Mouse (Mus musculus): ENCODE measurements around the gene Perp. TPM values are rescaled to one million over a fixed set of nuclear protein-coding genes. Genes with fewer than 3 reads are reported as not detected.

Perp gene
- polyA plus RNA-seq, 1 experiment from 2014 or later, result 1,093 TPM

GRCm38 (mm10) chr10:18886918-18887625 is 42.3 kb downstream of the Perp start:
- Histone ChIP-seq H3K4me2 (replicated peaks; ENCODE audit: low read depth) (no peak overlapping the region), H3K9me3 (ENCODE audit: control insufficient read depth, low read length) (no peaks in the 10 kb centered on the region), H3K4me3 (ENCODE audit: low read depth, low read length) (no peak overlapping the region), H3K9ac (ENCODE audit: low read length) (no peak overlapping the region), H3K27ac (replicated peaks) (no peak overlapping the region), H3K4me1 (replicated peaks; ENCODE audit: control insufficient read depth, insufficient read depth) (0 out of 2 replicates have a peak, but pooled peaks cover 3% of the 10 kb centered on the region), H3K36me3 (ENCODE audit: control insufficient read depth, insufficient read depth, low read length) (no peaks in the 10 kb centered on the region), H3K27me3 (ENCODE audit: control insufficient read depth, insufficient read depth, low read length) (no peaks in the 10 kb centered on the region)
- WGBS, result 52% methylated on average over 4 of the region's 4 CpGs
- peak; percentile 42; the same call in 1 of the 2 replicates for ATAC-seq (ENCODE audit: low FRiP score, low TSS enrichment)
- TF ChIP-seq CTCF (IDR thresholded peaks at IDR 0.05; ENCODE audit: low read depth) (no peak), EP300 (optimal IDR thresholded peaks at IDR 0.05) (no peak)
- DNase-seq (ENCODE audit: low spot score), result peak; percentile 55

DNA sequence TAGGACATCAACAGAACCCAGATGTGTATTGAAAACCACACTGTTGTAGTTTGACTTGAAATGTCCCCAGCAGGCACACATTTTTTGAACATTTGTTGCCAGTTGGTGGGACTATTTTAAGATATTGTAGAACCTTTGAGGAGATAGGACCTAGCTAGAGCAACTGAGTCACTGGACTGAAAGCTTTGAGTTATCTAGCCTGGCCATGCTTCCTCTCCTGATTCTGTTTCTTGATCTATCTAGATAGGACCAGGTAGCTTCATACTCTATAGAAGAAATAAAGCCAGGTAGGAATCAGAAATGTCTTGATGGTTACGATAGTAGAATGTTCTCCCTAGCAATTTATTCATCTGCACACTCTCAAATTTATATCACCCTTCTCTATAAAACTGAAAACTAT is 43.9 kb downstream of the Perp start:
- no peak overlapping the region for H3K9ac ChIP-seq (ENCODE audit: low read length)
- H3K36me3 ChIP-seq (ENCODE audit: control insufficient read depth, insufficient read depth, low read length), result no peaks in the 10 kb centered on the region
- no peak for ATAC-seq (ENCODE audit: low FRiP score, low TSS enrichment)
- no peak overlapping the region for H3K4me2 ChIP-seq (replicated peaks; ENCODE audit: low read depth)
- H3K27me3 ChIP-seq (ENCODE audit: control insufficient read depth, insufficient read depth, low read length), result no peaks in the 10 kb centered on the region
- no peak overlapping the region for H3K4me3 ChIP-seq (ENCODE audit: low read depth, low read length)
- WGBS, result 97% methylated on average over 1 of the region's 1 CpGs
- no peak for DNase-seq (ENCODE audit: low spot score)
- no peaks in the 10 kb centered on the region for H3K9me3 ChIP-seq (ENCODE audit: control insufficient read depth, low read length)
- H3K4me1 ChIP-seq (replicated peaks; ENCODE audit: control insufficient read depth, insufficient read depth), result 0 out of 2 replicates have a peak, but pooled peaks cover 3% of the 10 kb centered on the region
- no peak overlapping the region for H3K27ac ChIP-seq (replicated peaks)
- TF ChIP-seq CTCF (IDR thresholded peaks at IDR 0.05; ENCODE audit: low read depth) (no peak), EP300 (optimal IDR thresholded peaks at IDR 0.05) (no peak)

DNA sequence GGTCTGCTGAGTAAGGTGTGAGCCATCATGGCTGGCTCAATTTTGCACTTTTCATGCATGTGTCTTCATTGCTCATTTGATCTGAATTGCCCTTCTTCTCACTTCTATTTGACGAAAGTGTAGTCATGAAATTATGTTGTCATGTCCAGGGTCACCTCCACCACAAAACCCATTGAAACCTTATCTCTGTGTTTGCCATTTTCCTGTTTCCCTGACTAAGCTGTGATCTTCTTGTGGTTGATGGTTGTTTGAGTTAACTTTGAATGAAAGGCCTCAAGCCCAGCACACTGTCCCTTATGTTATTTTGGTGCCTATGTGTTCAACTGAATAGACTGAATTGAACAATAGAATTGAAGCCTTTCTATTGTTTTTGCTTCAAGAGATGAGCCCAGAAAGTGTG is 44.4 kb downstream of the Perp start:
- DNase-seq (ENCODE audit: low spot score) (no peak), ATAC-seq (ENCODE audit: low FRiP score, low TSS enrichment) (no peak)
- H3K36me3 ChIP-seq (ENCODE audit: control insufficient read depth, insufficient read depth, low read length), result no peaks in the 10 kb centered on the region
- H3K4me1 ChIP-seq (replicated peaks; ENCODE audit: control insufficient read depth, insufficient read depth), result 0 out of 2 replicates have a peak, but pooled peaks cover 3% of the 10 kb centered on the region
- H3K27me3 ChIP-seq (ENCODE audit: control insufficient read depth, insufficient read depth, low read length), result no peaks in the 10 kb centered on the region
- TF ChIP-seq EP300 (optimal IDR thresholded peaks at IDR 0.05), result no peak
- no peak for TF ChIP-seq CTCF (IDR thresholded peaks at IDR 0.05; ENCODE audit: low read depth)
- WGBS, result 84% methylated on average over 1 of the region's 1 CpGs
- no peak overlapping the region for H3K9ac ChIP-seq (ENCODE audit: low read length)
- H3K4me3 ChIP-seq (ENCODE audit: low read depth, low read length), result no peak overlapping the region
- H3K27ac ChIP-seq (replicated peaks), result no peak overlapping the region
- no peak overlapping the region for H3K4me2 ChIP-seq (replicated peaks; ENCODE audit: low read depth)
- H3K9me3 ChIP-seq (ENCODE audit: control insufficient read depth, low read length), result no peaks in the 10 kb centered on the region

DNA sequence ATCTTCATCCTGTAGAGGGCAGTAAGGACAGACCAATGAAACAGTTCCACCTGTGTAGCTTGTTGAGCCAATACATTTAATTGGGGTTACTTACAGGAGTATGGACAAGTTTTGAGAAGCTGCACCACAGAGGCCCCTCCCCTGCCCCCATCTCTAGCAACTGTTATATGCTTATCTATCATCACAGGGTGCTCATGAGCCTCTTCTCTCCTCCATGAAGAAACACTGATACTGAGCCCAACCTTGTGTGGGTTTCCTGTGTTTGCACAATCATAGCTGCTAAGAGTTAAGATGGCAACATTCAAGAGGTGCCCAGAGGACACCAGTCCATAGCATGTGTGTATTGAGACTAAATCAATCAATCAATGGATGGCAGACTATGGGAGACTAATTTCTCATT is 46.3 kb downstream of the Perp start:
- no peak for ATAC-seq (ENCODE audit: low FRiP score, low TSS enrichment)

GRCm38 (mm10) chr10:18892102-18892501 is 47.3 kb downstream of the Perp start:
- Histone ChIP-seq H3K27me3 (ENCODE audit: control insufficient read depth, insufficient read depth, low read length) (no peaks in the 10 kb centered on the region), H3K36me3 (ENCODE audit: control insufficient read depth, insufficient read depth, low read length) (no peaks in the 10 kb centered on the region), H3K9ac (ENCODE audit: low read length) (no peak overlapping the region), H3K4me3 (ENCODE audit: low read depth, low read length) (no peak overlapping the region), H3K4me2 (replicated peaks; ENCODE audit: low read depth) (no peak overlapping the region), H3K4me1 (replicated peaks; ENCODE audit: control insufficient read depth, insufficient read depth) (0 out of 2 replicates have a peak, but pooled peaks cover 2% of the 10 kb centered on the region), H3K9me3 (ENCODE audit: control insufficient read depth, low read length) (no peaks in the 10 kb centered on the region), H3K27ac (replicated peaks) (no peak overlapping the region)
- DNase-seq (ENCODE audit: low spot score) (no peak), ATAC-seq (ENCODE audit: low FRiP score, low TSS enrichment) (no peak)
- TF ChIP-seq CTCF (IDR thresholded peaks at IDR 0.05; ENCODE audit: low read depth), result no peak
- TF ChIP-seq EP300 (optimal IDR thresholded peaks at IDR 0.05), result no peak
- WGBS, result 80% methylated on average over 1 of the region's 1 CpGs

More for the DNA sequence above, 46.3 kb downstream of the Perp start:
- no peak overlapping the region for H3K9ac ChIP-seq (ENCODE audit: low read length)
- no peak overlapping the region for H3K27ac ChIP-seq (replicated peaks)
- no peak for DNase-seq (ENCODE audit: low spot score)
- H3K4me1 ChIP-seq (replicated peaks; ENCODE audit: control insufficient read depth, insufficient read depth), result 0 out of 2 replicates have a peak, but pooled peaks cover 3% of the 10 kb centered on the region
- H3K27me3 ChIP-seq (ENCODE audit: control insufficient read depth, insufficient read depth, low read length), result no peaks in the 10 kb centered on the region
- no peaks in the 10 kb centered on the region for H3K9me3 ChIP-seq (ENCODE audit: control insufficient read depth, low read length)
- no peak overlapping the region for H3K4me3 ChIP-seq (ENCODE audit: low read depth, low read length)
- H3K36me3 ChIP-seq (ENCODE audit: control insufficient read depth, insufficient read depth, low read length), result no peaks in the 10 kb centered on the region
- H3K4me2 ChIP-seq (replicated peaks; ENCODE audit: low read depth), result no peak overlapping the region
- 0 out of 2 replicates have a peak, but pooled peaks have one; percentile 16 for TF ChIP-seq CTCF (IDR thresholded peaks at IDR 0.05; ENCODE audit: low read depth)
- TF ChIP-seq EP300 (optimal IDR thresholded peaks at IDR 0.05), result no peak

All from stomach, postnatal 0 days (tissue).